ENCODE assay signal across 8 mouse cellular contexts in genomic region chr12:116048766-116049165, GRCm38 (mm10). TPM values are rescaled to one million over a fixed set of nuclear protein-coding genes. Genes with fewer than 3 reads are reported as not detected.
DNase-seq lines count a peak whose midpoint lies in the region; ATAC-seq and TF ChIP-seq lines count a peak whose summit lies in the region.

No protein-coding gene starts in this region.

- H3K9ac ChIP-seq in intestine, embryonic 14.5 days (ENCODE audit: low read length), result peak overlapping the region; percentile 93
- H3K9ac ChIP-seq in neural tube, embryonic 12.5 days, result peak overlapping the region; percentile 93

- no peaks in the 10 kb centered on the region for H3K27me3 ChIP-seq in embryonic facial prominence, embryonic 10.5 days (replicated peaks; ENCODE audit: low read depth, poor library complexity, severe bottlenecking)
- no peaks in the 10 kb centered on the region for H3K27me3 ChIP-seq in intestine, embryonic 14.5 days (replicated peaks; ENCODE audit: control insufficient read depth, insufficient read depth, low read length)
- no peaks in the 10 kb centered on the region for H3K27me3 ChIP-seq in neural tube, embryonic 12.5 days (replicated peaks)

- DNase-seq in left cerebral cortex, adult 2 months (ENCODE audit: extremely low spot score in 1 of 2, low spot score in 2 of 2), result no peak
- DNase-seq in left cerebral cortex, adult 18-20 months (ENCODE audit: low spot score in 2 of 2), result no peak
- DNase-seq in embryonic facial prominence, embryonic 10.5 days (ENCODE audit: low spot score), result no peak
- DNase-seq in intestine, embryonic 14.5 days (ENCODE audit: low spot score), result no peak
- DNase-seq in left cerebral cortex, adult 11 months (ENCODE audit: low spot score), result no peak
- no peak for DNase-seq in adrenal gland, postnatal 25 days
- no peak for DNase-seq in gastrocnemius, postnatal 4 days (ENCODE audit: low spot score in 2 of 2)

- H3K36me3 ChIP-seq in embryonic facial prominence, embryonic 10.5 days (replicated peaks), result peaks cover 46% of the 10 kb centered on the region
- H3K36me3 ChIP-seq in intestine, embryonic 14.5 days (ENCODE audit: control insufficient read depth, insufficient read depth, low read length), result peaks cover 9% of the 10 kb centered on the region
- peaks cover 36% of the 10 kb centered on the region; the same call in 1 of the 2 replicates for H3K36me3 ChIP-seq in neural tube, embryonic 12.5 days

- TF ChIP-seq CTCF in left cerebral cortex, adult 2 months (IDR thresholded peaks at IDR 0.05), result no peak

- no peak for ATAC-seq in intestine, embryonic 14.5 days (replicated peaks; ENCODE audit: low FRiP score, low TSS enrichment, low read depth)
- no peak for ATAC-seq in neural tube, embryonic 12.5 days (ENCODE audit: low FRiP score, low read depth)

- H3K4me2 ChIP-seq in intestine, embryonic 14.5 days (ENCODE audit: low read length), result peak overlapping the region; percentile 60
- H3K4me2 ChIP-seq in neural tube, embryonic 12.5 days (replicated peaks), result peak overlapping the region; percentile 76

- no peaks in the 10 kb centered on the region for H3K9me3 ChIP-seq in embryonic facial prominence, embryonic 10.5 days
- no peaks in the 10 kb centered on the region for H3K9me3 ChIP-seq in intestine, embryonic 14.5 days (ENCODE audit: control insufficient read depth, low read length)
- no peaks in the 10 kb centered on the region; the same call in 1 of the 2 replicates for H3K9me3 ChIP-seq in neural tube, embryonic 12.5 days

- 59% methylated on average over 7 of the region's 7 CpGs for WGBS in embryonic facial prominence, embryonic 10.5 days
- WGBS in intestine, embryonic 14.5 days, result 42% methylated on average over 7 of the region's 7 CpGs
- 70% methylated on average over 7 of the region's 7 CpGs for WGBS in neural tube, embryonic 12.5 days

- intact Hi-C loops in left cerebral cortex, adult 2 months (cut with DNase I), result loop anchor here (2.0 kb wide), 1 partner anchor 156 kb away; no protein-coding TSS in a partner anchor

- peaks cover 15% of the 10 kb centered on the region for H3K4me1 ChIP-seq in embryonic facial prominence, embryonic 10.5 days
- peaks cover 11% of the 10 kb centered on the region; the same call in 1 of the 2 replicates for H3K4me1 ChIP-seq in intestine, embryonic 14.5 days (replicated peaks; ENCODE audit: control insufficient read depth, insufficient read depth, low read length)
- H3K4me1 ChIP-seq in neural tube, embryonic 12.5 days, result peaks cover 13% of the 10 kb centered on the region

- H3K27ac ChIP-seq in left cerebral cortex, adult 2 months, result peak overlapping the region; percentile 99; the same call in 1 of the 2 replicates
- H3K27ac ChIP-seq in embryonic facial prominence, embryonic 10.5 days (replicated peaks), result peak overlapping the region; percentile 99
- H3K27ac ChIP-seq in intestine, embryonic 14.5 days (ENCODE audit: low read depth), result no peak overlapping the region
- no peak overlapping the region for H3K27ac ChIP-seq in neural tube, embryonic 12.5 days

- peak overlapping the region; percentile 72 for H3K4me3 ChIP-seq in left cerebral cortex, adult 2 months
- peak overlapping the region; percentile 87 for H3K4me3 ChIP-seq in embryonic facial prominence, embryonic 10.5 days
- peak overlapping the region; percentile 75 for H3K4me3 ChIP-seq in intestine, embryonic 14.5 days (ENCODE audit: low read depth, low read length)
- H3K4me3 ChIP-seq in neural tube, embryonic 12.5 days, result peak overlapping the region; percentile 79

RNA-seq across cellular contexts. Expression of gene Zfp386, which starts 1.2 kb away (rescaled TPM):
- 10 to 100 TPM; 29.6 to 32.0 TPM for total RNA-seq in left cerebral cortex, adult 2 months (2021)
- 10 to 100 TPM; 24.6 to 30.7 TPM for total RNA-seq in left cerebral cortex, adult 18-20 months (2021)
- 61.0 and 65.0 TPM in 2 replicates for polyA plus RNA-seq in embryonic facial prominence, embryonic 10.5 days (2016; fragmentation: Nextera tagmentation; extraction: Ambion mirVana)
- polyA plus RNA-seq in intestine, embryonic 14.5 days (2014; fragmentation: Nextera tagmentation; extraction: Ambion mirVana), result 42.7 and 44.2 TPM in 2 replicates
- polyA plus RNA-seq in neural tube, embryonic 12.5 days (2016; fragmentation: Nextera tagmentation; extraction: Ambion mirVana), result 58.1 and 64.8 TPM in 2 replicates
- total RNA-seq in adrenal gland, postnatal 25 days (2021), result 31.9 and 39.7 TPM in 2 replicates
- total RNA-seq in gastrocnemius, postnatal 4 days (2021), result 10 to 100 TPM; 35.7 to 39.9 TPM

RNA-seq across cellular contexts. Expression of gene Vipr2, which starts 28.8 kb away (rescaled TPM):
- total RNA-seq in left cerebral cortex, adult 2 months (2021), result 1 to 10 TPM in 1 of 2 experiments, under 1 TPM in 1; 0.43 to 1.3 TPM
- total RNA-seq in left cerebral cortex, adult 18-20 months (2021), result 1 to 10 TPM; 1.0 to 1.3 TPM
- polyA plus RNA-seq in embryonic facial prominence, embryonic 10.5 days (2016; fragmentation: Nextera tagmentation; extraction: Ambion mirVana), result 1.7 and 2.2 TPM in 2 replicates
- 4.7 and 5.3 TPM in 2 replicates for polyA plus RNA-seq in intestine, embryonic 14.5 days (2014; fragmentation: Nextera tagmentation; extraction: Ambion mirVana)
- 0.63 and 0.85 TPM in 2 replicates for polyA plus RNA-seq in neural tube, embryonic 12.5 days (2016; fragmentation: Nextera tagmentation; extraction: Ambion mirVana)
- total RNA-seq in adrenal gland, postnatal 25 days (2021), result 0.09 TPM in 1 of 2 replicates, not detected in the other
- total RNA-seq in gastrocnemius, postnatal 4 days (2021), result 1 to 10 TPM; 6.6 to 7.0 TPM

Comparison
In these comparisons a context has a peak if more than half of its experiments do, and no peak if none do; other contexts are left out.
1. H3K27ac ChIP-seq: peak in left cerebral cortex, adult 2 months (single experiment) and embryonic facial prominence, embryonic 10.5 days (single experiment); none in intestine, embryonic 14.5 days (single experiment) and neural tube, embryonic 12.5 days (single experiment).
2. Peak in every context shown above with its lines, with median percentiles within 50 percentile points of each other: H3K4me3 ChIP-seq.